Mouse (Mus musculus) left cerebral cortex, postnatal 25 days (tissue): ENCODE results near the gene Rnf220. TPM values are rescaled to one million over a fixed set of nuclear protein-coding genes. Genes with fewer than 3 reads are reported as not detected.

Experiments used
- DNase-seq, 2 experiments: peaks; one replicate each; pipeline ENCODE4 v3.0.0; 2022; ENCODE audit warnings: low spot score in 2 of 2, mixed read lengths in 1 of 2
- intact Hi-C: fragments of 180-260 bp; cut with DNase I; formaldehyde crosslinking; loops from one replicate; pipeline ENCODE4 v1.15.1; 2025
- total RNA-seq, 2 experiments: library from RNA; stranded (reverse); gene quantifications; 2 replicates each; pipeline ENCODE4 v1.2.3; 2021

The Rnf220 gene
- total RNA-seq, 2 experiments from 2014 or later: 179 to 182 TPM

- no peak for DNase-seq
- intact Hi-C loops: no loop called here
Measured at GRCm38 (mm10) chr4:117356223-117356622, 140.6 kb downstream of the Rnf220 start.

GRCm38 (mm10) chr4:117354651-117355050 lies 142.2 kb downstream of the Rnf220 start:
- no peak for DNase-seq
- intact Hi-C loops: no loop called here

- intact Hi-C loops: no loop called here
- DNase-seq: no peak
Measured at GRCm38 (mm10) chr4:117352957-117353356, 143.9 kb downstream of the Rnf220 start.

- intact Hi-C loops: no loop called here
Measured at GRCm38 (mm10) chr4:117352071-117352470, 144.8 kb downstream of the Rnf220 start.

GRCm38 (mm10) chr4:117350139-117350693 lies 146.6 kb downstream of the Rnf220 start:
- intact Hi-C loops: no loop called here
- DNase-seq: no peak

More at GRCm38 (mm10) chr4:117352071-117352470, 144.8 kb downstream of the Rnf220 start:
- no peak for DNase-seq

GRCm38 (mm10) chr4:117349327-117349726 lies 147.5 kb downstream of the Rnf220 start:
- DNase-seq: no peak
- intact Hi-C loops: loop anchor here (5.0 kb wide), 1 partner anchor 77 kb away; no protein-coding TSS in a partner anchor

- intact Hi-C loops: loop anchor here (5.0 kb wide), 1 partner anchor 74 kb away; no protein-coding TSS in a partner anchor
- peak; percentile 12 to 42 for DNase-seq
Measured at GRCm38 (mm10) chr4:117346025-117346424, 150.8 kb downstream of the Rnf220 start.

GRCm38 (mm10) chr4:117343385-117343784 lies 153.5 kb downstream of the Rnf220 start:
- intact Hi-C loops: no loop called here
- no peak for DNase-seq

- intact Hi-C loops: no loop called here
- peak in 1 of 2 experiments; percentile 6 for DNase-seq
Measured at GRCm38 (mm10) chr4:117342751-117343150, 154.1 kb downstream of the Rnf220 start.

GRCm38 (mm10) chr4:117341282-117341681 lies 155.6 kb downstream of the Rnf220 start:
- intact Hi-C loops: no loop called here
- DNase-seq: no peak

GRCm38 (mm10) chr4:117339796-117340195 lies 157.1 kb downstream of the Rnf220 start:
- intact Hi-C loops: no loop called here
- no peak for DNase-seq

GRCm38 (mm10) chr4:117330836-117331475 lies 165.9 kb downstream of the Rnf220 start:
- DNase-seq: no peak
- intact Hi-C loops: no loop called here

GRCm38 (mm10) chr4:117330132-117330531 lies 166.7 kb downstream of the Rnf220 start:
- intact Hi-C loops: no loop called here
- no peak for DNase-seq

GRCm38 (mm10) chr4:117326915-117327314 lies 169.9 kb downstream of the Rnf220 start:
- intact Hi-C loops: no loop called here
- no peak for DNase-seq

- intact Hi-C loops: no loop called here
- no peak for DNase-seq
Measured at GRCm38 (mm10) chr4:117325076-117325475, 171.8 kb downstream of the Rnf220 start.

- peak; percentile 19 to 26 for DNase-seq
- intact Hi-C loops: loop anchor here (1.0 kb wide), 1 partner anchor 205 kb away; no protein-coding TSS in a partner anchor
Measured at GRCm38 (mm10) chr4:117323515-117324344, 173.1 kb downstream of the Rnf220 start.

- intact Hi-C loops: no loop called here
- DNase-seq: no peak
Measured at GRCm38 (mm10) chr4:117321011-117321410, 175.8 kb downstream of the Rnf220 start.

GRCm38 (mm10) chr4:117318508-117318907 lies 178.3 kb downstream of the Rnf220 start:
- intact Hi-C loops: no loop called here
- no peak for DNase-seq

- no peak for DNase-seq
- intact Hi-C loops: no loop called here
Measured at GRCm38 (mm10) chr4:117317701-117318190, 179.1 kb downstream of the Rnf220 start.

- no peak for DNase-seq
- intact Hi-C loops: no loop called here
Measured at GRCm38 (mm10) chr4:117316800-117317199, 180.1 kb downstream of the Rnf220 start.
